Mouse (Mus musculus) C2C12 (cell line): ENCODE results near the gene Ndufa4l2.

Experiments used
- CEBPB ChIP-seq: IDR thresholded peaks from one replicate; pipeline ENCODE4 v1.6.1; 2011; ENCODE audit warnings: low read depth, mild to moderate bottlenecking, control low read depth, moderate library complexity
- CTCF ChIP-seq: IDR thresholded peaks from one replicate; pipeline ENCODE4 v1.5.1; 2011; ENCODE audit not compliant: control insufficient read depth, insufficient read depth, insufficient read length
- MAX ChIP-seq: IDR thresholded peaks from one replicate; pipeline ENCODE4 v1.6.1; 2011; ENCODE audit warnings: mild to moderate bottlenecking, control low read depth
- MYOG ChIP-seq: IDR thresholded peaks from one replicate; pipeline ENCODE4 v1.6.1; 2011; ENCODE audit not compliant: control insufficient read depth, insufficient read length; ENCODE audit errors: extremely low read depth
- USF1 ChIP-seq: IDR thresholded peaks from one replicate; pipeline ENCODE4 v1.6.1; 2011; ENCODE audit warnings: low read depth, mild to moderate bottlenecking, control low read depth, moderate library complexity

- TF ChIP-seq USF1 (no peak), CTCF (no peak), MAX (no peak), CEBPB (no peak), MYOG (no peak)
These were observed 2.0 kb downstream of the Ndufa4l2 start for GRCm38 (mm10) chr10:127516576-127517260.
